Mouse (Mus musculus) neural tube, embryonic 15.5 days (tissue): ENCODE results near the gene Dnajb7. TPM values are rescaled to one million over a fixed set of nuclear protein-coding genes. Genes with fewer than 3 reads are reported as not detected.

Experiments used
- ATAC-seq: fragments of 200-750 bp; cut with Nextera tagmentation; 2 replicates; pipeline ENCODE4 v1.8.0; 2017; ENCODE audit warnings: mild to moderate bottlenecking, moderate TSS enrichment, moderate library complexity; ENCODE audit not compliant: low FRiP score
- H3K27ac ChIP-seq: fragments of 300-500 bp; sonication (generic); replicated peaks from 2 replicates; pipeline ENCODE4 v1.5.1; 2015; ENCODE audit warnings: mild to moderate bottlenecking, inconsistent platforms
- H3K27me3 ChIP-seq: fragments of 300-500 bp; sonication (generic); replicated peaks from 2 replicates; pipeline ENCODE4 v1.6.1; 2015; ENCODE audit warnings: inconsistent platforms
- H3K36me3 ChIP-seq: fragments of 300-500 bp; sonication (generic); 2 replicates; pipeline ENCODE4 v1.6.1; 2015; ENCODE audit warnings: inconsistent platforms
- H3K4me1 ChIP-seq: fragments of 300-500 bp; sonication (generic); 2 replicates; pipeline ENCODE4 v1.6.1; 2015; ENCODE audit warnings: inconsistent platforms
- H3K4me2 ChIP-seq: fragments of 300-500 bp; sonication (generic); 2 replicates; pipeline ENCODE4 v1.6.1; 2015; ENCODE audit warnings: inconsistent platforms, mild to moderate bottlenecking, moderate library complexity
- H3K4me3 ChIP-seq: fragments of 300-500 bp; sonication (generic); replicated peaks from 2 replicates; pipeline ENCODE4 v1.5.1; 2015; ENCODE audit warnings: mild to moderate bottlenecking, inconsistent platforms
- H3K9ac ChIP-seq: fragments of 300-500 bp; sonication (generic); replicated peaks from 2 replicates; pipeline ENCODE4 v1.6.1; 2015; ENCODE audit warnings: mild to moderate bottlenecking, inconsistent platforms
- H3K9me3 ChIP-seq: fragments of 300-500 bp; sonication (generic); replicated peaks from 2 replicates; pipeline ENCODE4 v1.6.1; 2016; ENCODE audit warnings: inconsistent platforms
- WGBS: fragments of 180-500 bp; shearing (Covaris S2); methylation state at CpG from one replicate; pipeline ENCODE4 v1.1.7; 2015; ENCODE audit warnings: mixed read lengths; 5-methylcytosine and 5-hydroxymethylcytosine counted together
- polyA plus RNA-seq: library from polyadenylated mRNA; unstranded; fragments of >200 nt; fragmentation: Nextera tagmentation; extraction: Ambion mirVana; gene quantifications from 2 replicates; pipeline ENCODE4 v1.2.1, GENCODE M21; 2015

The Dnajb7 gene
- polyA plus RNA-seq, 1 experiment from 2014 or later = 2.3 TPM

DNA sequence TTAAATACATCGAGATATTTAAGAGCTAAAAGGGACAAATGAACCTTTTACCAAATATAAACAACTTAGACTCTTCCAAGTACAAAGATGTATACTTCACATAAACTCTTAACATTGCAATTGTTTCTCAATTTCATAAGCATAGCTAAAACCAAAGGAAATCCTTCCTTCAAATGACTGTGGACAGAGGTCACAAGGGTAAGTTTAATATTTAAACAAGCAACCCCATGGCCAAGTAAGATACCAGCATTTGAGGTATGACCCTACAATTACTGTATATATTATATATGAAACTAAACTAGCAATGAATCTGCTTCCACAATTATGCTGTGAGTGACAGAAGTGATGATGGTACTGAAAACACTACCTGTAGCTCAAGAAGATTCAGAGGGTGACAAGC is 43.8 kb downstream of the Dnajb7 start:
- Histone ChIP-seq H3K4me3 (no peak overlapping the region), H3K27me3 (no peaks in the 10 kb centered on the region), H3K36me3 (peaks cover 53% of the 10 kb centered on the region), H3K9ac (no peak overlapping the region), H3K9me3 (no peaks in the 10 kb centered on the region), H3K4me2 (no peak overlapping the region), H3K4me1 (peaks cover 20% of the 10 kb centered on the region), H3K27ac (no peak overlapping the region)
- no peak for ATAC-seq
- WGBS = 100% methylated on average over 1 of the region's 1 CpGs

- ATAC-seq = no peak
- peaks cover 41% of the 10 kb centered on the region for H3K36me3 ChIP-seq
- WGBS = 81% methylated on average over 1 of the region's 1 CpGs
- H3K9ac ChIP-seq = no peak overlapping the region
- no peak overlapping the region for H3K27ac ChIP-seq
- H3K9me3 ChIP-seq = no peaks in the 10 kb centered on the region
- no peaks in the 10 kb centered on the region for H3K27me3 ChIP-seq
- no peak overlapping the region for H3K4me3 ChIP-seq
- no peak overlapping the region for H3K4me2 ChIP-seq
- H3K4me1 ChIP-seq = peaks cover 27% of the 10 kb centered on the region
These were observed 45.6 kb downstream of the Dnajb7 start for GRCm38 (mm10) chr15:81362501-81362900.

DNA sequence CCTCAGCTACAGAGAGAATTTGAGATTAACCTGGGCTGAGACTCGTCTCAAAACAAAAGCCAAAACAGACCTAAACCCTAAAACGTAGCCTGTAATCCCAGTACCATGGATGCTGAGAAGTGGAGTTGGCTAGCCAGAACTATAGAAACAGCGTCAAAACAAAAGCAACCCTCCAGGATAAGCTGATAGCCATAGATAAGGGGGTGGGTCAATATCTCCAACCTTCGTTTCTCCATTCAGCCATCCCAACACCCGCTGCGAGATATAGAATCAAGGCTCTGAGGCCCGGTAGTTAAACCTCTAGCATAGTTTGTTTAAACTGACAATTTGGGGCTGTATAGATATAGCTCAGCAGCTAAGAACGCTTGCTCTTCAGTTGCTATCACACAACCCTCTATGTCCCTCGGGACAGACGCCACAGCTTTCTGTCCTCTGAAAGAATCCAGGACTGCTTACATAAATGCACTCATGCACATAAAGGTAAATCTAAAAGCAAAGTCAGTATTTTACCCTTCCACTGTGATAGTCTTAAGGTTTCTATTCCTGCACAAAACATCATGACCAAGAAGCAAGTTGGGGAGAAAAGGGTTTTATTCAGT is 46.6 kb downstream of the Dnajb7 start:
- Histone ChIP-seq H3K9me3 (no peaks in the 10 kb centered on the region), H3K36me3 (peaks cover 32% of the 10 kb centered on the region), H3K9ac (no peak overlapping the region), H3K27ac (peak overlapping the region; percentile 76), H3K4me1 (peaks cover 35% of the 10 kb centered on the region), H3K4me2 (peak overlapping the region; percentile 85), H3K4me3 (no peak overlapping the region), H3K27me3 (no peaks in the 10 kb centered on the region)
- WGBS = 42% methylated on average over 10 of the region's 10 CpGs
- ATAC-seq = no peak

GRCm38 (mm10) chr15:81361022-81361404 is 47.1 kb downstream of the Dnajb7 start:
- 42% methylated on average over 6 of the region's 6 CpGs for WGBS
- H3K27me3 ChIP-seq = no peaks in the 10 kb centered on the region
- peak; percentile 46 for ATAC-seq
- peak overlapping the region; percentile 76 for H3K27ac ChIP-seq
- peak overlapping the region; percentile 62 for H3K9ac ChIP-seq
- no peaks in the 10 kb centered on the region for H3K9me3 ChIP-seq
- H3K4me3 ChIP-seq = peak overlapping the region; percentile 67
- peaks cover 27% of the 10 kb centered on the region for H3K36me3 ChIP-seq
- H3K4me1 ChIP-seq = peaks cover 36% of the 10 kb centered on the region
- H3K4me2 ChIP-seq = peak overlapping the region; percentile 85

DNA sequence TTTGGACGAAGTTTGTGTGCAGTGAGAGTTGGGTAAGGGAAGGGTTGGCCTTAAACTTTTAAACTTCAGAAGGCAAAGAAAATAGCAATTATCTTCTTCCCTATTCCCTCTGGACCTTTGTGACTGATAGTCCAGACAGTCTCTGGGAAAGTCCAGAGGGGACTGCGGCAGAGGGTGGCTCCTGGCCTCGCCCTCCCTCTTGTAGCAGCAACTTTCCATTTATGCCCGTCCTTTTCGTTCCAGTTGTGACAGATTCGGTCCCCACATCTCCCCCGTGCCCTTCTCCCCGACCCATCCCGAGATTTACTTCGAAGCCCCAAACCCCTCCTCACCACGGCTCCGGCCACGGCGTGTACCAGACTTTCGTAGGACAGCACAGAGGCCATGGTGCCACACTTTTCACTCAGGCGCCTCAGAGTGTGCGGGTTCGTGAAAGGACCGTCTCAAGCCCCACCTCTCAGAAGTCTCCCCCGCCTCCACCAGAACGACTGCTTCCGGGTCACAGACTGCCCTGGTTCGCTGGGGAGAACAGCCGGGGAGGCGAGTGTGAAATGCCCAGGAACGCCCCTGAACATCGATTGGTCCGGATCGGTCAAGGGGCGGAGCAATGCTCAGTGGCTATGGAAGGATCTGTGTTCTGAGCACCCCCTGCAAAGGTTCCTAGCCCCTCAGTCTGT is 47.6 kb downstream of the Dnajb7 start, which contains the start of gene Slc25a17:
Slc25a17 (minus strand) TSS at position 468 of the 677 bp plus-strand sequence.
- peak; percentile 98 for ATAC-seq
- Histone ChIP-seq H3K27ac (peak within 1 kb of the TSS; percentile 76), H3K27me3 (no peaks in the 10 kb centered on the region), H3K4me3 (peak within 1 kb of the TSS; percentile 67), H3K9ac (peak within 1 kb of the TSS; percentile 62), H3K9me3 (no peaks in the 10 kb centered on the region), H3K4me1 (peaks cover 36% of the 10 kb centered on the region), H3K36me3 (peaks cover 22% of the 10 kb centered on the region), H3K4me2 (peak within 1 kb of the TSS; percentile 85)
- WGBS = under 1% methylated on average over 30 of the region's 30 CpGs

- no peaks in the 10 kb centered on the region for H3K9me3 ChIP-seq
- H3K4me3 ChIP-seq = no peak overlapping the region
- WGBS = 87% methylated on average over 5 of the region's 5 CpGs
- H3K4me2 ChIP-seq = peak overlapping the region; percentile 85
- H3K27me3 ChIP-seq = no peaks in the 10 kb centered on the region
- H3K27ac ChIP-seq = no peak overlapping the region
- H3K4me1 ChIP-seq = peaks cover 36% of the 10 kb centered on the region
- no peak for ATAC-seq
- H3K9ac ChIP-seq = 0 out of 2 replicates have a peak overlapping the region, but pooled peaks have one; percentile 62
- peaks cover 15% of the 10 kb centered on the region for H3K36me3 ChIP-seq
These were observed 48.7 kb downstream of the Dnajb7 start for GRCm38 (mm10) chr15:81359421-81359820.

DNA sequence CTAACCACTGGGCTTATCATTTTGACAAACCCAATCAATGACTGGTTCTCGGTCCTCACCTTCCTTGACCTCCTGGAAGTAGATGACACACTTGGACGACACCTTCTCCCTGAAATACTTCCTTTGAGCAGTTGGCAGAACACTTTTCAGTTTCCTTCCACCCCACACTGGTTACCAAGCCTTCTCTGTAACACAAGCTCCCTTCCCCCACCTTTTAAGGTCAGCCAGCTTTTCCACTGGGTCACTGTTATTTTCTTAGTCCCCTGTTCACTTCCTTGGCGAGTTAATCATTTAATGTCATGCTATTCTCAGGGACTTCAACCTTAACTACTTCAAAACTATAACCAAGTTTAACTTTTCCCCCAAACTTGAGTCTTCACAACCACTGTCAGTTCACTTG is 49.2 kb downstream of the Dnajb7 start:
- WGBS = 94% methylated on average over 3 of the region's 3 CpGs
- Histone ChIP-seq H3K36me3 (peaks cover 11% of the 10 kb centered on the region), H3K9me3 (no peaks in the 10 kb centered on the region), H3K4me1 (peaks cover 36% of the 10 kb centered on the region), H3K9ac (no peak overlapping the region), H3K4me2 (no peak overlapping the region), H3K27ac (no peak overlapping the region), H3K27me3 (no peaks in the 10 kb centered on the region), H3K4me3 (no peak overlapping the region)
- ATAC-seq = no peak

DNA sequence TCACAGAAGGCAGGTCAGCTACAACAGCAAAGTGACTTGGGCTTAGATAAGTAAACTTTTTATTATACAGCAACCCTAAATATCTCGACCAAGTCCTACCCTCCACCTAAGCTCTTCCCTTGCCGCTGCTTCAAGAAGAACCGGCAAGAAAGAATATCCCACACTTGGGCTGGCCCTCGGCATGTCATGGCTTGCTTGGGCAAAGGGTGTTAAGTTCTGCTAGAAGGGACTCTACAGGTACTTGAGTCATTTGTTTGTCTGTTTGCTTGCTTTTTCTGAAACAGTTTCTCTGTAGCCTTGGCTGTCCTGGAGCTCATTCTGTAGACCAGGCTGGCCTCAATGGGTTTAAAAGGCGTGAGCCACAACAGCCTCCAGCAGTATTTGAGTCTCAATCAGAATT is 51.2 kb downstream of the Dnajb7 start:
- whole genome bisulfite sequencing = 16% methylated on average over 5 of the region's 5 CpGs
- no peaks in the 10 kb centered on the region for H3K27me3 ChIP-seq

More for the DNA sequence above, 51.2 kb downstream of the Dnajb7 start:
- Histone ChIP-seq H3K36me3 (no peaks in the 10 kb centered on the region), H3K4me1 (peaks cover 36% of the 10 kb centered on the region), H3K4me2 (no peak overlapping the region), H3K27ac (no peak overlapping the region), H3K9me3 (no peaks in the 10 kb centered on the region), H3K4me3 (no peak overlapping the region), H3K9ac (no peak overlapping the region)
- no peak for ATAC-seq

Other genes with a start within 250 kb of the Dnajb7 start
- 26.9 and 27.9 TPM in 2 replicates for gene Mrtfa, start 217.5 kb downstream of the Dnajb7 start, polyA plus RNA-seq
- gene Mchr1, start 172.8 kb downstream of the Dnajb7 start, polyA plus RNA-seq = 5.0 and 5.2 TPM in 2 replicates
- gene Slc25a17, start 47.5 kb downstream of the Dnajb7 start, polyA plus RNA-seq = 129 and 134 TPM in 2 replicates
- 185 and 188 TPM in 2 replicates for gene St13, start 8.2 kb downstream of the Dnajb7 start, polyA plus RNA-seq
- gene Xpnpep3, start 8.2 kb downstream of the Dnajb7 start, polyA plus RNA-seq = 8.1 and 10.9 TPM in 2 replicates
- 407 and 418 TPM in 2 replicates for gene Rbx1, start 58.0 kb upstream of the Dnajb7 start, polyA plus RNA-seq
- 20.0 and 23.6 TPM in 2 replicates for gene Ep300, start 177.1 kb upstream of the Dnajb7 start, polyA plus RNA-seq